Mouse (Mus musculus) left cerebral cortex, adult 18-20 months (tissue): ENCODE measurements at regions not wholly inside any gene's neighbourhood (a gene's known extent, or its start where the extent isn't known, plus 50 kb on each side); places are given as distances from the start of the nearest gene placed in this dataset.
A peak's percentile ranks its signal among the peaks of the same experiment; 100 is the strongest.

Experiments used
- DNase-seq, 2 experiments: peaks; one replicate each; pipeline ENCODE4 v3.0.0; 2021 to 2022; ENCODE audit warnings: low spot score in 2 of 2, mixed read lengths in 1 of 2

DNA sequence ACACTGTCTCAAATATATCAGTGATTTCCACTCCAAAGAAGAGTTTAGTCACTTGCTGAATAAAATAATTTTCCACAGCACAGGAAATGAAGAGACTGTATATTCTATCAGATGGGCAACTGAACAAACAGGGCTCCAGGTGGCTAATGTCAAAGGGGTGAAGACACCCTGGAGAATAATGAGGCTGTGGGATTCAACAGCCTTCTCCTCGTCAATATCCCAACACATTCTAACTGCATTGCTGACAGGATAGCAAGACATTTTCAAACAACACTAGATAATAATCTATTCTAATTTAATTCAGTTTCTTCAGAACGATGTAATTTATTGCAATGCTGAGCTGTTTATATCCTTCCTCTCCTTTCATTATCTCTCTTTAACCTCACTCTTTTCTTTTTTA lies 134.4 kb upstream of the Klhl13 start:
- DNase-seq = no peak

GRCm38 (mm10) chrX:23495199-23495598 lies 130.3 kb upstream of the Klhl13 start:
- no peak for DNase-seq

- no peak for DNase-seq
These were observed 112.0 kb upstream of the Klhl13 start for GRCm38 (mm10) chrX:23476868-23477267.

DNA sequence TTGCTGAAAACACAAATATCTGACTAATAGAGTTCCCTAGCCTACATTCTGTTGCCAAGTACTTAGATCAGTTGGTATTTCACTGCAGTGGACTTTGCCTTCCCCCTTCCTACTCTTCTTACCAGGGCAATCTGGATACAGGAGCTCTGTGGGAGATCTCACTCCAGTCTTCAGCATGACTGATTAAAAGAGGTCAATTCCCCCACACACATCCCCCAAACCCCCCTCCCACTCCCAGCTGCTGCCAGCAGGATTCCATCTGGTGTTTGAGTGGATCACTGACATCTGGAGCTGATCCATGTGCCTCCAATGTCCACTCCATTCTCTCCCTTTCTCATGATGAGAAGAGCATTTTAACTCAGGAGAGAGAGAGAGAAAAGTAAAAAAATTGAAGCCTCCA lies 101.1 kb upstream of the Klhl13 start:
- DNase-seq = no peak

DNA sequence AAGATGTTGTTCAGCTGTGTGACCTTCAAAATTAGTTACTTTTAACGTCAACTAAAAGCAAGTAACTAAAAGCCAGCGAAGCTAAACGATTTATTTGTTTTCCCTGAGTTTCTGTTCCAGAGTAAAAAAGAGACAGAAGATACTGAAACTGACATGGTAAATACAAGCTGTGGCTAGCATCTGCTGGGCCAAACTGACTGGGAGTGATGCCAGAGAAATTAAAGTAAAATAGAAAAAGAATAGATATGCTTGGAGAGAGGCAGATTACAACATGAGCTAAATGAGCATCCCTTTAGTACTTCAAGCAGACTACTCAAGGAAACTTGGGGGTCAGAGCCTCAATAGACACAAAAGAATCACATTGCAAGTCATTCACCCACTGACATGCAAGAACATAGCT lies 88.7 kb upstream of the Klhl13 start:
- peak in 1 of 2 experiments; percentile 2 for DNase-seq

DNA sequence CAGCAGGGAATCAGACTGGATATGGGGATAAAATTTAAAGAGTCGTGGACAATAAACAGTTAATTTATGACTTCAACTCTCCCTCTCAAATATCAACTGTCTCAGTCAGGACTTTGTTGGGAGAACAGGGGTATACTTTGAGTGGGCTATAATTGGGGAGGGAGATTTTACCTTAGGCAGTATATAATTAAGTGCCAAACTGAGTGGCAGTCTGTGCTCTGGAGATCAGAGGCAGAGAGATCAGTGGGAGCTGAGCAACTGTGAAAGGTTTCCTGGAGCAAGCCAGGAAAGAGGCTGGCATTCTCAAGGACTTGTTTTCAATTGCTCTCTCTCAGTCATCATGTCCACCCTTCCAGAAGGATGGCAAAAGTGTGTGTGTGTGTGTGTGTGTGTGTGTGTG lies 57.9 kb upstream of the Klhl13 start:
- DNase-seq = no peak

GRCm38 (mm10) chrX:23417525-23417924 lies 52.6 kb upstream of the Klhl13 start:
- DNase-seq = no peak
